Comparison of ENCODE assay signal across 9 mouse cellular contexts in the genomic region with DNA sequence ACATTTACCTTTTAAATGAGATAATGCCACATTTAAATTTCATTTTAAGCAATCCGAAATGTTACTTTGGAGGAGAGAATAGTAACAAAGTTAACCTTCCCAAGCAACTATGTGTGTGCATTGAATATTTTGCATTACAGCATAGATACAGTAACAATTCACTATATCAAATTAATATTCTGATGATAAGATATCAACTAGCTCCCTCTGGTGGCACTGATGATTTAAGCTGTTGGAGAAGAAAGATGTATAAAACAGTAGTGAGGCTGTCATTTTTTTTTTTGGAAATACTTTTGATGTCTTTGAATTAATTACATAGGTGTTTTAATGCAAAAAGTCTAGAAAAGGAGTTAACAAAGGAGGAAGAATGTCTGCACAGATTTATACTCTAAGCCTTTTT. TPM values are rescaled to one million over a fixed set of nuclear protein-coding genes. Genes with fewer than 3 reads are reported as not detected.
DNase-seq lines count a peak whose midpoint lies in the region; ATAC-seq lines count a peak whose summit lies in the region.
"Had no signal": no experiment of that assay in that cellular context is flagged by ENCODE, and none has a peak within 500 bp of the region (broad histone marks: within the 10 kb centered on the region; RNA-seq: fewer than 3 reads in every experiment).

No protein-coding gene starts in this region.

- H3K27me3 ChIP-seq in embryonic facial prominence, embryonic 11.5 days (ENCODE audit: control insufficient read depth, insufficient read depth, low read length), result no peaks in the 10 kb centered on the region
- H3K27me3 ChIP-seq in embryonic facial prominence, embryonic 10.5 days (replicated peaks; ENCODE audit: low read depth, poor library complexity, severe bottlenecking), result no peaks in the 10 kb centered on the region
- H3K27me3 ChIP-seq in kidney, embryonic 16.5 days (ENCODE audit: insufficient read depth, low read length), result no peaks in the 10 kb centered on the region

- H3K27ac ChIP-seq in embryonic facial prominence, embryonic 11.5 days (replicated peaks; ENCODE audit: low read depth, low read length), result no peak overlapping the region
- no peak overlapping the region for H3K27ac ChIP-seq in embryonic facial prominence, embryonic 10.5 days (replicated peaks)
- no peak overlapping the region for H3K27ac ChIP-seq in kidney, embryonic 16.5 days (ENCODE audit: low read length)
- H3K27ac ChIP-seq: macrophage had no signal

- no peaks in the 10 kb centered on the region for H3K36me3 ChIP-seq in embryonic facial prominence, embryonic 11.5 days (replicated peaks; ENCODE audit: control insufficient read depth, insufficient read depth, low read depth, low read length)
- H3K36me3 ChIP-seq in embryonic facial prominence, embryonic 10.5 days (replicated peaks), result no peaks in the 10 kb centered on the region
- H3K36me3 ChIP-seq in kidney, embryonic 16.5 days (ENCODE audit: insufficient read depth, low read length), result no peaks in the 10 kb centered on the region

- DNase-seq in embryonic facial prominence, embryonic 11.5 days (ENCODE audit: low spot score), result peak; percentile 39
- DNase-seq in embryonic facial prominence, embryonic 10.5 days (ENCODE audit: low spot score), result no peak
- DNase-seq in kidney, postnatal 36 days, result peak; percentile 8 to 51
- DNase-seq in A20 (ENCODE audit: low read depth, low spot score), result peak; percentile 16
- DNase-seq in spleen, postnatal 36 days (ENCODE audit: low spot score in 2 of 2), result no peak

- WGBS in embryonic facial prominence, embryonic 11.5 days, result 84% methylated on average over 1 of the region's 1 CpGs
- 85% methylated on average over 1 of the region's 1 CpGs for WGBS in embryonic facial prominence, embryonic 10.5 days
- 75% methylated on average over 1 of the region's 1 CpGs for WGBS in kidney, embryonic 16.5 days

- no peak overlapping the region for H3K4me3 ChIP-seq in embryonic facial prominence, embryonic 11.5 days (ENCODE audit: low read depth, low read length)
- H3K4me3 ChIP-seq in embryonic facial prominence, embryonic 10.5 days, result no peak overlapping the region
- no peak overlapping the region for H3K4me3 ChIP-seq in kidney, embryonic 16.5 days (ENCODE audit: low read length)

- no peak for ATAC-seq in embryonic facial prominence, embryonic 11.5 days (replicated peaks; ENCODE audit: insufficient number of reproducible peaks, low FRiP score, low TSS enrichment, low read depth)
- no peak for ATAC-seq in kidney, embryonic 16.5 days (ENCODE audit: low FRiP score, low TSS enrichment)
- ATAC-seq in common myeloid progenitor, adult 5-6 weeks (replicated peaks; ENCODE audit: low read depth, poor library complexity, severe bottlenecking), result peak; percentile 48; the same call in 1 of the 2 replicates
- no peak for ATAC-seq in monocyte, adult 5-6 weeks (replicated peaks; ENCODE audit: insufficient number of reproducible peaks, low FRiP score, low TSS enrichment, poor library complexity, severe bottlenecking)

- H3K9ac ChIP-seq in embryonic facial prominence, embryonic 11.5 days (replicated peaks; ENCODE audit: low read length), result no peak overlapping the region
- no peak overlapping the region for H3K9ac ChIP-seq in kidney, embryonic 16.5 days (replicated peaks; ENCODE audit: low read length)

- no peaks in the 10 kb centered on the region for H3K9me3 ChIP-seq in embryonic facial prominence, embryonic 11.5 days (replicated peaks; ENCODE audit: control insufficient read depth, low read length)
- no peaks in the 10 kb centered on the region for H3K9me3 ChIP-seq in embryonic facial prominence, embryonic 10.5 days
- no peaks in the 10 kb centered on the region for H3K9me3 ChIP-seq in kidney, embryonic 16.5 days (ENCODE audit: low read length)

- H3K4me2 ChIP-seq in embryonic facial prominence, embryonic 11.5 days (ENCODE audit: low read depth, low read length), result no peak overlapping the region
- no peak overlapping the region for H3K4me2 ChIP-seq in kidney, embryonic 16.5 days (replicated peaks; ENCODE audit: low read depth, low read length)

- H3K4me1 ChIP-seq in embryonic facial prominence, embryonic 11.5 days (ENCODE audit: control insufficient read depth, insufficient read depth, low read length), result no peaks in the 10 kb centered on the region
- H3K4me1 ChIP-seq in embryonic facial prominence, embryonic 10.5 days, result no peaks in the 10 kb centered on the region
- H3K4me1 ChIP-seq in kidney, embryonic 16.5 days (ENCODE audit: insufficient read depth, low read length), result no peaks in the 10 kb centered on the region

RNA-seq across cellular contexts. Expression of a gene that starts 26.5 kb away (rescaled TPM):
- 81.4 and 90.9 TPM in 2 replicates for polyA plus RNA-seq in embryonic facial prominence, embryonic 11.5 days (2014; fragmentation: Nextera tagmentation; extraction: Ambion mirVana)
- 64.4 and 67.3 TPM in 2 replicates for polyA plus RNA-seq in embryonic facial prominence, embryonic 10.5 days (2016; fragmentation: Nextera tagmentation; extraction: Ambion mirVana)
- 80.9 and 86.7 TPM in 2 replicates for polyA plus RNA-seq in kidney, embryonic 16.5 days (2015; fragmentation: Nextera tagmentation; extraction: Ambion mirVana)
- total RNA-seq in common myeloid progenitor, adult 5-6 weeks (2017), result 33.6 and 48.1 TPM in 2 replicates
- total RNA-seq in monocyte, adult 5-6 weeks (2017), result 22.6 to 25.6 TPM (median 23.7 TPM) in 3 replicates

Comparison
In these comparisons a context has a peak if more than half of its experiments do, and no peak if none do; other contexts are left out.
1. DNase-seq: peak in embryonic facial prominence, embryonic 11.5 days (single experiment), kidney, postnatal 36 days (2 of 2) and A20 (single experiment); none in embryonic facial prominence, embryonic 10.5 days (single experiment) and spleen, postnatal 36 days (0 of 2).